Mouse (Mus musculus): ENCODE data around the gene Syngr3. TPM values are rescaled to one million over a fixed set of nuclear protein-coding genes. Genes with fewer than 3 reads are reported as not detected.

Gene Syngr3
- polyA plus RNA-seq, 1 experiment from 2014 or later, result 6.9 TPM

- Histone ChIP-seq H3K4me1 (ENCODE audit: control insufficient read depth, insufficient read depth, low read length) (peaks cover 22% of the 10 kb centered on the region; the same call in 1 of the 2 replicates), H3K4me2 (ENCODE audit: low read depth, low read length) (no peak overlapping the region)
- whole genome bisulfite sequencing, result 73% methylated on average over 5 of the region's 5 CpGs
These were observed 52.8 kb downstream of the Syngr3 start for GRCm38 (mm10) chr17:24636781-24637481.

GRCm38 (mm10) chr17:24635694-24636093 lies 54.1 kb downstream of the Syngr3 start:
- Histone ChIP-seq H3K27ac (ENCODE audit: low read length) (no peak overlapping the region), H3K27me3 (replicated peaks; ENCODE audit: control insufficient read depth, insufficient read depth, low read length) (no peaks in the 10 kb centered on the region), H3K4me1 (ENCODE audit: control insufficient read depth, insufficient read depth, low read length) (peaks cover 27% of the 10 kb centered on the region; the same call in 1 of the 2 replicates), H3K4me2 (ENCODE audit: low read depth, low read length) (no peak overlapping the region), H3K9me3 (ENCODE audit: control insufficient read depth, low read length) (no peaks in the 10 kb centered on the region), H3K9ac (ENCODE audit: low read depth, low read length) (no peak overlapping the region), H3K36me3 (ENCODE audit: control insufficient read depth, insufficient read depth, low read length) (no peaks in the 10 kb centered on the region), H3K4me3 (ENCODE audit: low read length) (no peak overlapping the region)
- ATAC-seq, result no peak
- 89% methylated on average over 5 of the region's 5 CpGs for WGBS

More at GRCm38 (mm10) chr17:24636781-24637481, 52.8 kb downstream of the Syngr3 start:
- Histone ChIP-seq H3K36me3 (ENCODE audit: control insufficient read depth, insufficient read depth, low read length) (no peaks in the 10 kb centered on the region), H3K9ac (ENCODE audit: low read depth, low read length) (no peak overlapping the region), H3K27ac (ENCODE audit: low read length) (no peak overlapping the region), H3K4me3 (ENCODE audit: low read length) (no peak overlapping the region), H3K9me3 (ENCODE audit: control insufficient read depth, low read length) (no peaks in the 10 kb centered on the region), H3K27me3 (replicated peaks; ENCODE audit: control insufficient read depth, insufficient read depth, low read length) (no peaks in the 10 kb centered on the region)
- ATAC-seq, result no peak

Other genes with a start within 250 kb of the Syngr3 start
- 1.5 and 1.8 TPM in 2 replicates for gene Dnase1l2, start 246.8 kb downstream of the Syngr3 start, polyA plus RNA-seq (2015; fragmentation: Nextera tagmentation; extraction: Ambion mirVana)
- 26.1 and 27.1 TPM in 2 replicates for gene E4f1, start 219.6 kb downstream of the Syngr3 start, polyA plus RNA-seq (2015; fragmentation: Nextera tagmentation; extraction: Ambion mirVana)
- gene Pgp, start 219.6 kb downstream of the Syngr3 start, polyA plus RNA-seq (2015; fragmentation: Nextera tagmentation; extraction: Ambion mirVana), result 83.8 and 87.1 TPM in 2 replicates
- 0.34 and 0.40 TPM in 2 replicates for gene Bricd5, start 216.1 kb downstream of the Syngr3 start, polyA plus RNA-seq (2015; fragmentation: Nextera tagmentation; extraction: Ambion mirVana)
- 25.1 and 26.0 TPM in 2 replicates for gene Mlst8, start 210.9 kb downstream of the Syngr3 start, polyA plus RNA-seq (2015; fragmentation: Nextera tagmentation; extraction: Ambion mirVana)
- gene Caskin1, start 201.4 kb downstream of the Syngr3 start, polyA plus RNA-seq (2015; fragmentation: Nextera tagmentation; extraction: Ambion mirVana), result 1.1 and 1.4 TPM in 2 replicates
- 81.9 and 87.6 TPM in 2 replicates for gene Traf7, start 162.0 kb downstream of the Syngr3 start, polyA plus RNA-seq (2015; fragmentation: Nextera tagmentation; extraction: Ambion mirVana)
- gene Rab26, start 155.7 kb downstream of the Syngr3 start, polyA plus RNA-seq (2015; fragmentation: Nextera tagmentation; extraction: Ambion mirVana), result 5.2 and 6.6 TPM in 2 replicates
- 12.2 and 13.5 TPM in 2 replicates for gene Pkd1, start 140.1 kb downstream of the Syngr3 start, polyA plus RNA-seq (2015; fragmentation: Nextera tagmentation; extraction: Ambion mirVana)
- 38.5 and 41.8 TPM in 2 replicates for gene Tsc2, start 57.3 kb downstream of the Syngr3 start, polyA plus RNA-seq (2015; fragmentation: Nextera tagmentation; extraction: Ambion mirVana)
- 17.2 and 18.1 TPM in 2 replicates for gene Nthl1, start 57.3 kb downstream of the Syngr3 start, polyA plus RNA-seq (2015; fragmentation: Nextera tagmentation; extraction: Ambion mirVana)
- gene Slc9a3r2, start 39.6 kb downstream of the Syngr3 start, polyA plus RNA-seq (2015; fragmentation: Nextera tagmentation; extraction: Ambion mirVana), result 37.5 and 38.6 TPM in 2 replicates
- 0.29 TPM in 1 of 2 replicates, not detected in the other for gene Npw, start 31.5 kb downstream of the Syngr3 start, polyA plus RNA-seq (2015; fragmentation: Nextera tagmentation; extraction: Ambion mirVana)
- gene Zfp598, start 20.3 kb downstream of the Syngr3 start, polyA plus RNA-seq (2015; fragmentation: Nextera tagmentation; extraction: Ambion mirVana), result 11.0 and 15.4 TPM in 2 replicates
- 47.3 and 48.5 TPM in 2 replicates for gene Gfer, start 6.2 kb upstream of the Syngr3 start, polyA plus RNA-seq (2015; fragmentation: Nextera tagmentation; extraction: Ambion mirVana)
- 17.7 and 19.0 TPM in 2 replicates for gene Noxo1, start 6.3 kb upstream of the Syngr3 start, polyA plus RNA-seq (2015; fragmentation: Nextera tagmentation; extraction: Ambion mirVana)
- gene Tbl3, start 17.7 kb upstream of the Syngr3 start, polyA plus RNA-seq (2015; fragmentation: Nextera tagmentation; extraction: Ambion mirVana), result 63.5 and 68.4 TPM in 2 replicates
- gene Rnf151, start 28.1 kb upstream of the Syngr3 start, polyA plus RNA-seq (2015; fragmentation: Nextera tagmentation; extraction: Ambion mirVana), result 0.15 TPM in 1 of 2 replicates, not detected in the other
- gene Rps2, start 28.2 kb upstream of the Syngr3 start, polyA plus RNA-seq (2015; fragmentation: Nextera tagmentation; extraction: Ambion mirVana), result 1,425 and 1,515 TPM in 2 replicates
- 376 and 382 TPM in 2 replicates for gene Ndufb10, start 34.5 kb upstream of the Syngr3 start, polyA plus RNA-seq (2015; fragmentation: Nextera tagmentation; extraction: Ambion mirVana)
- not detected in 2 replicates for gene Rpl3l, start 37.9 kb upstream of the Syngr3 start, polyA plus RNA-seq (2015; fragmentation: Nextera tagmentation; extraction: Ambion mirVana)
- 28.8 and 32.8 TPM in 2 replicates for gene Msrb1, start 46.7 kb upstream of the Syngr3 start, polyA plus RNA-seq (2015; fragmentation: Nextera tagmentation; extraction: Ambion mirVana)
- gene Hs3st6, start 63.0 kb upstream of the Syngr3 start, polyA plus RNA-seq (2015; fragmentation: Nextera tagmentation; extraction: Ambion mirVana), result 0.28 and 0.39 TPM in 2 replicates
- gene Meiob, start 114.3 kb upstream of the Syngr3 start, polyA plus RNA-seq (2015; fragmentation: Nextera tagmentation; extraction: Ambion mirVana), result not detected in 2 replicates
- 86.5 and 95.5 TPM in 2 replicates for gene Hagh, start 150.2 kb upstream of the Syngr3 start, polyA plus RNA-seq (2015; fragmentation: Nextera tagmentation; extraction: Ambion mirVana)
- gene Fahd1, start 160.4 kb upstream of the Syngr3 start, polyA plus RNA-seq (2015; fragmentation: Nextera tagmentation; extraction: Ambion mirVana), result 115 and 132 TPM in 2 replicates
- 6.2 and 7.4 TPM in 2 replicates for gene Igfals, start 176.0 kb upstream of the Syngr3 start, polyA plus RNA-seq (2015; fragmentation: Nextera tagmentation; extraction: Ambion mirVana)
- 58.9 and 61.3 TPM in 2 replicates for gene Nubp2, start 196.4 kb upstream of the Syngr3 start, polyA plus RNA-seq (2015; fragmentation: Nextera tagmentation; extraction: Ambion mirVana)
- gene Spsb3, start 196.7 kb upstream of the Syngr3 start, polyA plus RNA-seq (2015; fragmentation: Nextera tagmentation; extraction: Ambion mirVana), result 33.9 and 34.4 TPM in 2 replicates
- 28.3 and 33.0 TPM in 2 replicates for gene Eme2, start 205.1 kb upstream of the Syngr3 start, polyA plus RNA-seq (2015; fragmentation: Nextera tagmentation; extraction: Ambion mirVana)
- 121 and 129 TPM in 2 replicates for gene Mrps34, start 205.2 kb upstream of the Syngr3 start, polyA plus RNA-seq (2015; fragmentation: Nextera tagmentation; extraction: Ambion mirVana)
- 76.8 and 77.1 TPM in 2 replicates for gene Nme3, start 206.5 kb upstream of the Syngr3 start, polyA plus RNA-seq (2015; fragmentation: Nextera tagmentation; extraction: Ambion mirVana)
- gene Mapk8ip3, start 247.0 kb upstream of the Syngr3 start, polyA plus RNA-seq (2015; fragmentation: Nextera tagmentation; extraction: Ambion mirVana), result 20.2 and 21.8 TPM in 2 replicates